In genomic region chr11:93101106-93101505, GRCm38 (mm10) we compare ENCODE assay signal across 13 mouse cellular contexts. TPM values are rescaled to one million over a fixed set of nuclear protein-coding genes. Genes with fewer than 3 reads are reported as not detected.
A peak's percentile ranks its signal among the peaks of the same experiment; 100 is the strongest.
DNase-seq lines count a peak whose midpoint lies in the region; ATAC-seq lines count a peak whose summit lies in the region.
"Had no signal": no experiment of that assay in that cellular context is flagged by ENCODE, and none has a peak within 500 bp of the region (broad histone marks: within the 10 kb centered on the region; RNA-seq: fewer than 3 reads in every experiment).

No protein-coding gene starts in this region.

- peaks cover 57% of the 10 kb centered on the region for H3K27me3 ChIP-seq in hindbrain, embryonic 12.5 days
- peaks cover 62% of the 10 kb centered on the region for H3K27me3 ChIP-seq in hindbrain, embryonic 10.5 days (ENCODE audit: insufficient read depth, poor library complexity, severe bottlenecking)

- peaks cover 25% of the 10 kb centered on the region for H3K4me1 ChIP-seq in hindbrain, embryonic 12.5 days
- peaks cover 30% of the 10 kb centered on the region for H3K4me1 ChIP-seq in hindbrain, embryonic 10.5 days (replicated peaks)

- H3K9ac ChIP-seq in hindbrain, embryonic 12.5 days = no peak overlapping the region
- H3K9ac ChIP-seq: liver, embryonic 14.5 days had no signal

- intact Hi-C loops in left cerebral cortex, postnatal 36 days (cut with DNase I) = no loop called here

- H3K9me3 ChIP-seq in hindbrain, embryonic 12.5 days (replicated peaks) = no peaks in the 10 kb centered on the region
- H3K9me3 ChIP-seq in hindbrain, embryonic 10.5 days = no peaks in the 10 kb centered on the region

- no peaks in the 10 kb centered on the region for H3K36me3 ChIP-seq in hindbrain, embryonic 12.5 days
- H3K36me3 ChIP-seq in hindbrain, embryonic 10.5 days = no peaks in the 10 kb centered on the region

- no peak overlapping the region for H3K27ac ChIP-seq in hindbrain, embryonic 12.5 days
- no peak overlapping the region for H3K27ac ChIP-seq in hindbrain, embryonic 10.5 days
- H3K27ac ChIP-seq: liver, embryonic 14.5 days had no signal

- DNase-seq in hindbrain, embryonic 10.5 days (ENCODE audit: low spot score) = no peak
- peak; percentile 13 for DNase-seq in ZHBTc4 (ENCODE audit: low read depth, low spot score)
- peak; percentile 84 for DNase-seq in cerebellum, adult 9-11 months
- peak; percentile 40 to 47 for DNase-seq in left cerebral cortex, postnatal 36 days (ENCODE audit: low spot score in 2 of 2)
- DNase-seq in kidney, postnatal 4 days = no peak
- DNase-seq in embryo, embryonic 9.5 days (ENCODE audit: extremely low spot score) = no peak
- DNase-seq in kidney, adult 9 months = no peak
- DNase-seq: heart, postnatal 10 days; thymus, postnatal 4 days had no signal

- 20% methylated on average over 2 of the region's 2 CpGs for WGBS in hindbrain, embryonic 12.5 days
- WGBS in hindbrain, embryonic 10.5 days = 11% methylated on average over 2 of the region's 2 CpGs

- H3K4me3 ChIP-seq in hindbrain, embryonic 12.5 days = peak overlapping the region; percentile 55
- H3K4me3 ChIP-seq in hindbrain, embryonic 10.5 days = no peak overlapping the region

- ATAC-seq in hindbrain, embryonic 12.5 days (ENCODE audit: low FRiP score) = no peak

- H3K4me2 ChIP-seq in hindbrain, embryonic 12.5 days (replicated peaks) = peak overlapping the region; percentile 96

RNA-seq across cellular contexts. Expression of gene Car10, which starts 3.3 kb away (rescaled TPM):
- polyA plus RNA-seq in hindbrain, embryonic 12.5 days (2016; fragmentation: Nextera tagmentation; extraction: Ambion mirVana) = 10.6 and 13.6 TPM in 2 replicates
- polyA plus RNA-seq in hindbrain, embryonic 10.5 days (2016; fragmentation: Nextera tagmentation; extraction: Ambion mirVana) = 0.61 and 4.9 TPM in 2 replicates
- 100 to 1,000 TPM; 134 to 140 TPM for total RNA-seq in left cerebral cortex, postnatal 36 days (2021)
- total RNA-seq: heart, postnatal 10 days; megakaryocyte progenitor cell, adult 5-6 weeks had no signal
- polyA plus RNA-seq: gonadal fat pad, adult 2 months; liver, embryonic 14.5 days had no signal

Comparison
In these comparisons a context has a peak if more than half of its experiments do, and no peak if none do; other contexts are left out.
1. DNase-seq: peak in ZHBTc4 (single experiment), cerebellum, adult 9-11 months (single experiment) and left cerebral cortex, postnatal 36 days (2 of 2); none in hindbrain, embryonic 10.5 days (single experiment), kidney, postnatal 4 days (0 of 2), embryo, embryonic 9.5 days (single experiment) and kidney, adult 9 months (single experiment).